Mouse (Mus musculus): ENCODE data around the gene Gsg1l2. TPM values are rescaled to one million over a fixed set of nuclear protein-coding genes. Genes with fewer than 3 reads are reported as not detected.

Gsg1l2 gene
- polyA plus RNA-seq, 3 experiments from 2014 or later: not detected

- no peak for ATAC-seq
Observed at GRCm38 (mm10) chr11:67820221-67820620, 45.8 kb downstream of the Gsg1l2 start.

GRCm38 (mm10) chr11:67821560-67821959 is 47.2 kb downstream of the Gsg1l2 start:
- ATAC-seq: no peak

- ATAC-seq: no peak
Observed at GRCm38 (mm10) chr11:67828360-67829059, 54.1 kb downstream of the Gsg1l2 start.

GRCm38 (mm10) chr11:67829530-67829929 is 55.1 kb downstream of the Gsg1l2 start:
- ATAC-seq: no peak

GRCm38 (mm10) chr11:67831820-67832219 is 57.4 kb downstream of the Gsg1l2 start:
- ATAC-seq: no peak

GRCm38 (mm10) chr11:67835408-67836078 is 61.1 kb downstream of the Gsg1l2 start:
- no peak for ATAC-seq

Other genes starting within 250 kb of the Gsg1l2 start
- not detected for gene Rcvrn, start 79.3 kb upstream of the Gsg1l2 start, polyA plus RNA-seq (2017; shearing (Covaris generic))
- not detected for gene Glp2r, start 3.5 kb upstream of the Gsg1l2 start, polyA plus RNA-seq (2017; shearing (Covaris generic))
- not detected for gene Dhrs7c, start 23.6 kb downstream of the Gsg1l2 start, polyA plus RNA-seq (2017; shearing (Covaris generic))
- not detected for gene Usp43, start 147.5 kb downstream of the Gsg1l2 start, polyA plus RNA-seq (2017; shearing (Covaris generic))
- gene Cfap52, start 191.0 kb downstream of the Gsg1l2 start, polyA plus RNA-seq (2017; shearing (Covaris generic)): not detected
- 10 to 100 TPM; 59.6 to 76.8 (median 64.6) TPM for gene Stx8, start 191.6 kb downstream of the Gsg1l2 start, polyA plus RNA-seq (2017; shearing (Covaris generic))